Mouse (Mus musculus) B cell, adult 2 months (primary cell): ENCODE measurements around the gene Polr3g.
"Not testable (repeated sequence)": the region's sequence is repeated elsewhere in the genome, so short reads cannot be mapped to it uniquely, and the experiment has no call there.

Experiments
- DNase-seq, 2 experiments: peaks; one replicate each; pipeline ENCODE4 v3.0.0; 2022

Gene Polr3g

DNA sequence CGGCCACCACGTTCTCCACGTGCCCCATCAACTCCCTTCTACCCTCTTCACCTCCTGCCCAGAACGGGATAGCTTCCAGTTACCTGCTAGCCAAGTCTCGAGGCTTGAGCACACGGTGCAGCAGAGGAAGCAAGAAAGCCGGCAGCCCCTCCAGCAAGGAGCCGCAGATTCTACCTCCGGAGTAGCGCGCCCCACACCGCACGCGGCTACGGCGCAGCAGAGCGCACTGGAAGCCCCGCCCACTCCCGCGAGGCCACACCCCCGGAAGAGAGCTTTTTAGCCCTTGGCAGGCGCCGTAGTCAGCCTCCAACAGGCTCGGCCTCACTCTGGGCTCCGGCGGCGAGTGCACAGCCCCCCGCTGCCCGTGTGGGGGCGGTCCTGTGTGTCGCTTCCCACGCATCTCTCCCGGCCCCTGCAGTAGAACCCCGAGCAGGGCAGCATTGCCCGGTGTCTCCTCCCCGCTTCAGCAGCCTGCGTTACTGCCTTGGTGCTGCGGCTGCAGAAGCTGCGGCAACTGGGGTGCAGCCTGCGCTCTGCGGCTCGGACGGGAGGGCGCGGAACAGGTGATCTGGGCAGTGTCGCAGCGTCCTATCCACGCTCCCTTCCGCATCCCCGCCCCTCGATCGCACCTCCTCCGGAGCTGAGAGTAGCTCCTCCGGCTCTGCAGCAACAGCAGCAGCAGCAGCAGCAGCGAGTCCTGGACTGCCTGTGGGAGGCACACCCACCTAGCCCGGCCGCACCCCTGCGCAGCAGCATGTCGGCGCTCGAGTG, at the start of gene Polr3g, which contains the start of gene Mblac2:
Gene Polr3g, minus strand, starts transcription at position 239 of the 771 bp plus-strand sequence.
Gene Mblac2, plus strand, starts transcription at position 567 of the 771 bp plus-strand sequence.
- peak; percentile 99 for DNase-seq

DNA sequence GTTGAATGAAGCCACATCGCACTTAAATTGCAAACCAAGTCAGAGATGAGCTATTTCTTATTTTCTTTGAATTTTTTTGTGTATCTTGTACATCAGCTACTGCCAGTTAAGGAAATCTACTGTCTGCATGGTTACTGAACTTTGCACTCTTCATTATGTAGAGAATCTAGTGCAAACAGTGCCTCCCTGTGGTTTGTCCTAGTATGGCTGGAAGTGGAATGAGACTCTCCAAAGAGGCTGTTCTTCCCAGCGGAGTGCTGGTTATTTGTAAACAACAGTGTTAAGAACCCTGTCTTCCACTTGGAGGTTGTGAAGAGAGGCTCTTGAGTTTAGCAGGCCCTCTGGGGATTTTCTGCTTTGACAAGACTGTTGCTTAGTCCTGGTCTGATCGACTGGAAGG, 49.6 kb upstream of the Polr3g start:
- peak; percentile 26 to 31 for DNase-seq

DNA sequence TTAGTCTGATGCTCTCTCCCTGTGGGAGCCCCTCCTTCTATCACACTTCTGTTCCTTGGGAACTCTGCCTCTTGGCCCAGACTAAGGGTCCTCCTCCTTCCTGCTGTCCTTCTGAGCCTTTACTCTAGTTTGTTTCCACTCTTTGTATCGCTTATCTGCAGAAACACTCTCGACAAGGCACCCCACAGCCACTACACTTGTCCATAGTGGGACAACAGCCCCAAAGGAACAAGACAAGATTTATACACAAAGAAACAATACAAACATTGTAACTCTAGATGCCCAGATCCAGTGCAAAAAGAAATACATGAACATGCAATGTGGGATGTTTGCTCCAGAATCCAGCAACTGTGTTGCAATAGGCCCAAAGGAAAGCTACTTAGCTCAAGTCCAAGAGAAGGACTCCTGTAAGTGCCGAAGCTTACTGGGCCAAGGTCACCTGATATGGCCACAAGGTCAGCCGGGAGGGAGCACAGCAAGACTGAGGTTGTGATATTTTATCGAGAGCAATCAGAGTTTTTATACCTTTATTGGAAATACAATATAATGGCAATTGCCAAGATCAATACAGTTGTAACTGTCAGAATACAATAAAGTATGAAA, 46.3 kb upstream of the Polr3g start:
- no peak for DNase-seq

DNA sequence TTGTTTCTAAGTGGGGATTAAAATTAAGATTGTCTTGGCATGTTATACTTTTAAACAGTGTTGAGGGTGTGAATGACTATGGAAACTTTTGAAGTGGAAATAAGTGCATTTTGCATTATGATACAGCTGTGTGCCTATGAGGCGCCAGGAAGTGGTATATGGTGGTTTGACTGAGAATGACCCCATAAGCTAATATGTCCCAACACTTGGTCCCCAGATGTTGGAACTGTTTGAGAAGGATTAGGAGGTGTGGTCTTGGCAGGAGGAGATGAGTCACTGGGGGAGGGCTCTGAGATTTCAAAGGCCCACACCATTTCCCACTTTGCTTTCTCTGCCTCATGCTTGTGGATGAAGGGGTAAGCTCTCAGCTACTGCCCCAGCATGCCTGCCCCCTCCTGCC, 44.5 kb upstream of the Polr3g start:
- no peak for DNase-seq

DNA sequence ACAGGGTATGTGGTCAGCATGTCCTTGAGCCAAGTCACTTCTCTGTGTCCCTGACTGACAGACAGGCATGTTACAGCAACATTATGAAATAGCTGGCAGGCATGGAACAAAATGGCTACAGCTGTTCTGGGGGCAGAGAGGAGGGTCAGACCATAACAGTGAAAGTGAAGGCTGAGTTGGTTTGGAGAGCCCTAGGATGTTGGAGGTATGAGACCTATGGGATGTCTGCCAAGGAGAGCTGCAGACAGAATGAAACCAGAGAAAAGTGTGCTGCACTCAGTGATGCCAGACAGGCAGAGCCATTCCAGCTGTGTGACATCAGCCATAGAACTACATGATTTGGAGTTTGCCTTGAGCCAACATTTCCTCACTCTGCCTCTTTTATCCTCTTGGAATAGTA, 44.1 kb upstream of the Polr3g start:
- DNase-seq: no peak

DNA sequence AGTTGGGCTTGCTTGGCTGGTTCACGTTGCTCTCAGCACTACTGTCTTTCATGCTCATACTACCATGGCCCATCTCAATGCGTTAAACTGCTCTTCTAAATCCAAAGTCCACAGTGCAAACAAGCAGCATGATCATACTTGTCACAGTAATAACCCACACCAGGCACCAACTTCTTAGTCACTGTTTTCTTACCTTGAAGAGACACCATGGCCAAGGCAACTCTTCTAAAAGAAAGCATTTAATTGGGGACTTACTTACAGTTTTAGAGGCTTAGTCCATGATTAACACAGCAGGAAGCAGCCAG, 33.2 kb upstream of the Polr3g start:
- no peak for DNase-seq

DNA sequence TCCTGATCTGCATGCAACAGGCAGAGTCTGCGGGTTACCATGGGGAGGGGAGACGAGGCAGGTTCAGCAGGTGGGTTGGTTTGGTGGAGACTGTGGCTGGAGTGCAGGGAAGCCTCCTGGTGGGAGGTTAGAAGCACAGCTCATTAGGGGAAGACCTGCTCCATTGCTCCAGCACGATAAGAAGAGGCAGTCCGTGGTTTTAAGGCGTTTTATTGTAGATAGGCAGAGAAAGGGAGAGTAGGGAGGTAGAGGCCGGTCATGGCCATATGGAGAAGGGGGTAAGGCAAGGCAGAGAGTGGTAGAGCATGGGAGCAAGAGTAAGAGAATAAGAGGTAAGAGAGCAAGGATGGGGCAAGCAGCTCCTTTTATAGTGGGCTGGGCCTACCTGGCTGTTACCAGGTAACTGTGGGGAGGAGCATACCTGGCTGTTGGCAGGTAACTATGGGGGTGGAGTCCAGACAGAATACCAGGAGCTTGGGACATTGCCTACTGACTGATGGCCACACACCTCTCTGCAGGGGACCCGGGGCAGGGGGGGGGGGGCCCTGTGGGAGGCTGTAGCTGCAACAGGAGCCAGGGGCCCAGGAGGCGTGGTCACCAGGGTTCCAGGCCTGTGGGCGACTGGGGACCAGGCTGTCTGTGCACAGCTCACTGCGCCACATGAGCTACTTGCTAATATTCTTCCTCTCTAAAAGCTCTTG, 32.7 kb upstream of the Polr3g start:
- no peak for DNase-seq

DNA sequence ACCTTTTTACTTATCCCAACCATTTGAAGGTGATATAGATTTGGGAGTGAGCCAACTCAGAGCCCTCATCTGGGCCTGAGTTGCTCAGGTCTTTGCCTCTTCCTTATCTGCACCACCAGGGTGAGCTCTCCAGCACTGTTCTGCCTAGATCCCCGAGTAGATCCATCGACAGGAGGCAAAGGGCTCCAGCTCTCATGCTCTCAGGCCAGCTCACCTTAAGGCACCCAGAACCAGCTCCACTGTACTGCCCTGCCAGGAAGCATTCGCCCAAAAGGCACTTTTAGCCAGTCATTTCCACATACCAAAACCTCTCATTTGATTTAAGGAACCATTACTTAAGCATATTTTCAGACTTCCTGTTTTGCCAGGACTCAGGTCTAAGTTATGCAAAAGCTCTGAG, 30.1 kb upstream of the Polr3g start:
- DNase-seq: no peak

DNA sequence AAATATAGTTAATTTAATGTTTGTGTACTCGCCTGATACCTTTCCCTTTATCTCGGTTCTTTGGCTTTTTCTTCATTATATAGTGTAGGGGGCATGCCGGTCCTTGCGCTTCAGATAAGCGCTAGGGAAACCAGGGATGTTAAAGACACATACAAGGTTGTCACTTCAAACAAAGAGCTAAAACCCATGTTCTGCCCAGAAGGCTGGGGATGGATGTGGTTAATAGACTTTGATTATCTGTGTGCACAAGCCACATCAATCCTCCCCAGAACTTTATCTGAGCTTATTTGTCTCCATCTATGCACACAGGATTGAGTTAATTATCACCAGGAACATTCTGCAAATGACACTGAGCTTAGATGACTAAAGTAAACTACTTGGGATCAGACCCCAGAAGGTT, 25.8 kb upstream of the Polr3g start:
- DNase-seq: no peak

DNA sequence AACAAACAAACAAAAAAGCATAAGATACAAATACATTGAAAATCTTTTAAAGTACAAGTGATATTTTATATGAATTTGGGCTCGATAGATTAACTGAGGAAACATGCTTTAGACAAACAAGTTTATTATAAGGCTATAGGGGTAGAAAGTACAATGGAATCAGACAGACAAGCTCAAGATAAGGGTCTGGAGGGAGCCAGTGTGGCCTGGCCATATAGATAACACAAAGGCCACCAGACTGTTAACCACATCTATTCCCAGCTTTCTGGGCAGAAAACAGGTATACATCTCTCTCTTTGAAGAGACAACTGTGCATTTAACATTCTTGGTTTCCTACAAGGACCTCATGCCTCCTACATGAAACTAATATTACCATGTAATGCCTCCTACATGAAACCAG, 19.5 kb upstream of the Polr3g start:
- DNase-seq: no peak

DNA sequence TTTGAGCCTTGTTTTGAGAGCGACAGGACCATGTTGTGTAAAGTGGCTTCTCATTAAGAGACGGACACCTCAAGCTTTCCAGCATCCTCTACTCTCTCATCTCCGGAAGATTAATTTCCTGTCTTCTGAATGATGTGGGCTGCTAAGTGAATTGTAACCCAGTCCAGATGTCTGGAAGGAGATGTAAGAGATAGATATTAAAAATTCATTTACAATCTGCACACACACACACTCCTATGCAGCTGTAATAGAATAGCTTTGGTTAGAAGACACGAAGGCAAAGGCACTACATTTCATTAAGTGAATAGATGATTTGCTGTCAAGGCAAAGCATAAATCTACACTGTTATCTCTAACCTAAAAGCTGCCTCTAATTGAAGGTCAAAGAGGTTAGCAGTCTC, 18.3 kb upstream of the Polr3g start:
- no peak for DNase-seq

DNA sequence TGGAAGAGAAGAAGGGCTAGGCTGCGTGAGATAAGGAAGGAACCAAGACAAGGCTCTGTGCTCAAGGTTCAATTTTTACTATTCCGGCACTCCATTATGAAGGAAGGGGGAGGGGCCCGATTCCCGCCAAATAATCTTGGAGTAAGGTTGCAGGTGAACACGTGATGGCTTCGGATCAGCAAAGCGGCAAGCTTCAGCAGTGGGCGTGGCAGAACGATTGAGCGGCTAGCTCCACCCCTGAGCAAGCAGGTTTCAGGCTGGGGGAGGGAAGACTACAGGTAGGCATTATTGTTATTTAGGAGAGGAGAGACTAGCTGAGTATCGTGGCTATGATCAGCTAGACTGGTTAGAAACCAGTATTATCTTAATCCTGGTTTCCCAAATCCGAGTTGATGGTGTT, 17.3 kb upstream of the Polr3g start:
- DNase-seq: not testable (repeated sequence)

DNA sequence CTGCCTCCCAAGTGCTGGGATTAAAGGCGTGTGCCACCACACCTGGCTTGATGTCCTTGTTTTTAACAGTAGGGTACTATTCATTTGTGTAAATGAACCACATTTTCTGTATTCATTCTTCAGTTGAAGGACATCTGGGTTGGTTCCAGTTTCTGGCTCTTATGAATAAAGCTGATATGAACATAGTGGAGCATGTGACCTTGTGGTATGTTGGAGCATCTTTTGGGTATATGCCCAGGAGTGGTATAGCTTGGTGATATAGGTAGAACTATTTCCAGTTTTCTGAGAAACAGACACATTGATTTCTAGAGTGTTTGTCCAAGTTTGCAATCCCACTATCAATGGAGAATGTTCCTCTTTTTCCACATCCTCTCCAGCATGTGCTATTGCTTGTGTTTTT, 3.1 kb upstream of the Polr3g start:
- no peak for DNase-seq

DNA sequence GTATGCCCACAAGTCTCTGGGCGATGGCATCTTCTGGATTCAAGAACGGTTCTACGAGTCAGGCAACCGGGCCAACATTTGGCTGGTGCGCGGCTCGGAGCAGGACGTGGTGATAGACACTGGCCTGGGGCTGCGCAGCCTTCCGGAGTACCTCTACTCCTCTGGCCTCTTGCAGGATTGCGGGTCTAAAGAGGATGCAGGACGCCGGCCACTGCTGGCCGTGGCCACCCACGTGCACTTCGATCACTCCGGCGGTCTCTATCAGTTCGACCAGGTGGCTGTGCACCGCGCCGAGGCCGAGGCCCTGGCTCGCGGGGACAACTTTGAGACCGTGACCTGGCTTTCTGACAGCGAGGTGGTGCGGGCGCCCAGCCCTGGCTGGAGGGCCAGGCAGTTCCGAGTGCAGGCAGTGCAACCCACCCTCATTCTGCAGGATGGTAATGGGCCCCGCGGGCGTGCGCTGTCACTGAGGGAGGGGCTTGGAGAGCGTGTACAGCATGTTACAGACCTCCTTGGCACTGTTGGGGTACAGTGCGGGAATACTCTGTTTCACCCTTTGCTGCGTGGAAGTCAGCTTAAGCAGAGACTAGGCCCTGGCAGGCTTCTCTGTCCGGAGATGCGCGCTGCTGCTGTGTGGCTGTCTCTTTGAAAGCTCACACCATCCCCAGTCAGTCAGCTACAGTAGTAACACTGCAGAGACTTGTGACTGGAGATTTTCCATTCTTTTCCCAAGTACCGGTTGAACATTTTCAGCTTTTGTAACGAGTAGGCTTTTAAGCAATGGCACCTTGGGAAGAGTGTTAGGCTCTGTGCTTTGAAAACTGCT, 946 bp upstream of the Polr3g start:
- DNase-seq: no peak

DNA sequence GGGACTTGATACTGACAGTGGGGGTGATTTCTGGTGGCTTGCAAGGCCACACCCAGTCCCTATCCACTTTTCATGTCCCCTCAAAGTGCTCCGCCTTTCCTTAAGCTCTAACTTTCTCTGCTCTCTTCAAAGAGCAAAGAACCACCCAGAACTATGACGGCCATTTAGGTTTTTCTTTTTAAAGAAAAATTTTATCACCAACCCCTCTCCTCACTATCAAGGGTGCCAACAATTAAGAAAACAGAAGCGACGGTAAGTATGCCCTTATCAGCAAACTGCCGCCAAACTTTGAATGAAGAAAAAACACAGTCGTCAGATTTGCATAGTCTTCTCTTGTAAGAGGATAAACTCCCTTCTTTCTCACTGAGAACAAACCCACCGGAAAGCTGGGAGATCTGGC, 547 bp downstream of the Polr3g start:
- no peak for DNase-seq

DNA sequence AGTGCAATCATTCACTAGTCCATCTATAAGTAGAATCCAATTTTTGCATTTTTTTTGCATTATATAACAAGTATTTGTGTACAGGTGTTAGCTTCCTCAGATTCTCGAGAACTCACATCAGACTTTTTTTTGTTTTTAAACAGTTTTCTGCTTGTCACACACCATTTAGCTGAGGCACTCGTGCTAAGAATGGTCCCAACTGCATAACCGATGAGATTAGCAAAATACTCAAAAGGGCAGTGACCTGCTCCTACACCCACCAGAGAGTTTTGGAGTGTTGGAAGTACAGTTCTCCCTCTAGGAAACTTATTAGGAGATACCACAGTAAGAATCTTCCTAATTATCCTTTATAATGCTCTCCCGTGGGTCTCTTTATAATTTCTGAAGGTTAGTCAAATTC, 1.0 kb downstream of the Polr3g start:
- DNase-seq: no peak

DNA sequence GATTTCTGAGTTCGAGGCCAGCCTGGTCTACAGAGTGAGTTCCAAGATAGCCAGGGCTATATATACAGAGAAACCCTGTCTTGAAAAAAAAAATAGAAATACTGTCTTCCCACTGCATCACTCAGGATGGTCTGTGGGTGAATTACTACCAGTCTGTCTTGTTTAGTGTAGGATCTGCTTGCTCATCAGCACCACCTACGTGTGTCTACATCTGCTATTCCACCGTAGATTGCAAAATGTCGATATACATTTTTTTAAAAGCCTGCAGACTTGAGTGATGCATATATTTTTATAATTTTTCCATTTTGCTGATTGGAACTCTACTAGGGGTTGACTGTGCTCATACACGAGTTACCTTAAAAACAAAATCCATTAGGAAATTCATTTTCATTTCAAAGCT, 4.5 kb downstream of the Polr3g start:
- no peak for DNase-seq

DNA sequence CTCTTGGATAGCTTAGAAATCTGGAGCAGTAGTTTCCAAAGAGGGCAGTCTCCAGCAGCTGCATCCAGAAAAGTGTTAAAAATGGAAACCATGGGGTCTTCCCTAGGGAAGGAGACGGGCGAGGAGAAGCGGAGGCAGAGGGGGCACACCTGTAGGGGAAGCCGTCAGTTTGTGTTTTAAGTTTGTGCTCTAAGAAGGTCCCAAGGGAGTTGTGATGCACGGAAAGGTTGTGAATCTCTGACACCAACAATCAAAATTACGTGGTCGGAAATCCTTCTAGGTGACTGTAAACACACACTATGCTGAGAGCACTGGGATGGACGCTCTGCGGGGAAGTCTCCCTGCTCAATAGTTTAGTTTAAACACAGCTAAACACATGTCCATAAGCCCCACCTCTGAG, 7.2 kb downstream of the Polr3g start:
- DNase-seq: no peak

DNA sequence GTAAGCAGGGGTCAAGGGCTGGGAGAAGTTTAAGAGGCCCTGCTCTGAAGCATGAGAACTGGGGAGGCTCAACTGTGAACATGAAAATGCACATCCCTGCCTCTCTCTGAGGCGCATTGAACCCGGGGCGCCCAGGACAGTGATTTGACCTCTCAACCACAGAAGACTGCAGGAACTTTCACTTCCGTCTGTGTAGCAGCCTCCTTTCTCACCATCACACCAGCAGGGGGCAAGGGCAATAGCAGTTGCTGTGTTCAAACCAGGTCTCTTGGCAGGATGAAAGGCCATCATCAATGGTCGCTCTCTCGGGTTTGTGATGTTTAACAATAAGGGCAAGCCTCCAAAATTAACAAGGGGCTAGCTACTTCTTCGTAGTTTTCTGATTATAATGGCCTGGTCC, 7.7 kb downstream of the Polr3g start:
- DNase-seq: no peak

DNA sequence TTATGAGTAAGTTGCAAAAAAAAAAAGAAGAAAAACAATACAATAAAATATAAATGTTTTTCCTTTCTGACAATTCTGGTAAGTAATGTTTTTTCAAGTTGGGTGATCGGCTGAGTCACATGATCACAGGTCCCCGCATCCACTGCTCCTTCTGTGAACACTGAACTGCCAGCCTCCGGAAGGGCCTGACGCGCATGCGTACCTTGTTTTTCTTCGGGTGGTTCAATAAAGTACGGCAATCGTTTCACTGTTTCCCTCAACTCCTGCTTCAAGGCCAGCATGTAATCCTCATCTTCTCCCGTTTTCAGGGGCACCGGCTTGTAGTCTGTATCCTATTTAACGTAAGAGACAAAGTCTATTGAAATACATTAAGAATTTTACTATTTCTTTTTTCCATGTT, 16.4 kb downstream of the Polr3g start:
- DNase-seq: no peak

DNA sequence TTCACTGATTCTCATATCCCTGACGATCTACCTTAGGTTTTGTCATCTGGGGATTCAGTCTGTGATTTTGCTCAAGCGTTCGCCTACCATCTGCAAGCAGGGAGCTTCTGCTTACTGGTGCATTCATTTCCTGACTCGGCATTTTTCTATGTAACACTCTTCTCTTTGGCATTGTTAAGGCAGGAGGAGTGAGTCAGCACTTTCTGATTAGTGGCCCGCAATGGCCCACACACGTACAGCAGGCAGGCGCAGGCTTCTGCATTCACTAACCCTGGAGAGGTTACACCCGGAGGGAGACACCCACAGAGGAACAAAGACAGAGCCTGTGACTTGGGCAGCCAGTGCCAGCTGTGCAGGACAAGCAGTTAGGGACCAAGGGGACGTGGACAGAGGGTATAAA, 19.2 kb downstream of the Polr3g start:
- DNase-seq: no peak

DNA sequence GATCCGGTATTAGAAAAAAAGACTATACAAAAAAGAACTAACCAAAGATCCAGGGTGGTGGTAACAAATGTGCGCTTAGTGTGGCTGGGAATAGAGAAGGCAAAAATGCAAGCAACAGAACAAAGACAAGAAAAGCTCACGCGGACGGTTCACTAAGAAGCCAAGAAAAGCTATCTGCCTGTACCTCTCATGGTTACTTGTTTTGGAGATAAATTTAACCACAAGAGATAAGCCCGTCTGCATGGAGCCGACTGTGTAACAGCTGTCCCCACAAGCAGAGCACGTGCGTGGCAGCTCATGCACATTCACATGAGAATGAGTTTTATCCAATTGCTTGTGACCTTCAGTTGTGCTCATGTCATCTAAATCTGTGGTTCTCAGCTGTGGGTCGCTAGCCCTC, 20.3 kb downstream of the Polr3g start:
- DNase-seq: no peak

DNA sequence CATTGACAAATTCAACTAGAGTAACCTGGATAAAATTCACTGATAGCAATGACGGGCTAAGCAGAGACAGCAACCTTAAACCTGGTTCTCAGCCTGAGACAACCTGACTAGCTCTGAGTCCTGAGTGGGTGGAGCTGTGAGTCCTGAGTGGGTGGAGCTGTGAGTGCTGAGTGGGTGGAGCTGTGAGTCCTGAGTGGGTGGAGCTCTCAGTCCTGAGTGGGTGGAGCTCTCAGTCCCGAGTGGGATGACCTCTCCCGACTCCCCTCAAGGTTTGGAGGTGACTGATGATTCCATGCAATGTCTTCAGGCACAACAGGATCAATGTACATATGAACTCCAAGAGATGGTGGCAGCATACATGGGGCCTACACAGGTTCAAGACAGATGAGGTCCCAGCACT, 21.2 kb downstream of the Polr3g start:
- DNase-seq: no peak

DNA sequence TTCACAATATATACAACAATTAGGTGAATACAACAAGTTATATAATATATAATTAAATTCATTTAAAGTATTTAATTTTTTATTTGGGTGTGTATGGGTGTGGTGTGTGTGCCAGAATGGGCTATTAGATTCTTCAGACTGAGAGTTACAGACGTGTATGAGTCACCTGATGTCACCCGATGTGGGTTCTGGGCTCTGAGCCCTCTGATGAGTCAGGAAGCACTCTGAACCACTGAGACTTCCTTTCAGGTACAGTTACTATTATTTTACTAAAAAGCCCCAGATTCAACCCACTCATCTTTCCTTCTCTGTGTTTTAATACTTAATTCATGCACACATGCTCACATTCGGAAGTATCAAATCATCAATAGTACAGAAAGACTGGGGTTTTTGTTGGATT, 25.9 kb downstream of the Polr3g start:
- DNase-seq: no peak
